In genomic region chr9:75050003-75050402, GRCm38 (mm10) we compare ENCODE assay signal across 8 mouse cellular contexts. TPM values are rescaled to one million over a fixed set of nuclear protein-coding genes. Genes with fewer than 3 reads are reported as not detected.
DNase-seq lines count a peak whose midpoint lies in the region; ATAC-seq and TF ChIP-seq lines count a peak whose summit lies in the region.

No protein-coding gene starts in this region.

- no peak overlapping the region for H3K4me3 ChIP-seq in kidney, adult 2 months (ENCODE audit: insufficient read depth, low read depth, low read length)
- no peak overlapping the region for H3K4me3 ChIP-seq in limb, embryonic 11.5 days (ENCODE audit: low read depth, low read length)
- H3K4me3 ChIP-seq in myocyte, result no peak overlapping the region

- no peak for TF ChIP-seq POLR2A in kidney, adult 2 months (IDR thresholded peaks at IDR 0.05; ENCODE audit: low read depth, low read length)
- TF ChIP-seq POLR2A in myocyte (IDR thresholded peaks at IDR 0.05; ENCODE audit: insufficient read length, low read depth), result no peak

- H3K4me1 ChIP-seq in kidney, adult 2 months (ENCODE audit: control insufficient read depth, insufficient read depth, low read length), result peaks cover 14% of the 10 kb centered on the region; the same call in 1 of the 2 replicates
- H3K4me1 ChIP-seq in limb, embryonic 11.5 days (ENCODE audit: control insufficient read depth, insufficient read depth, low read length), result no peaks in the 10 kb centered on the region

- H3ac ChIP-seq in myocyte (ENCODE audit: control insufficient read depth, insufficient read length), result no peak overlapping the region

- TF ChIP-seq CTCF in kidney, adult 2 months (conservative IDR thresholded peaks at IDR 0.05; ENCODE audit: insufficient read depth, insufficient read length, low read depth, low read length), result peak; percentile 90

- ATAC-seq in limb, embryonic 11.5 days (ENCODE audit: insufficient number of reproducible peaks, low FRiP score, low TSS enrichment, low read depth), result no peak

- H3K27me3 ChIP-seq in kidney, adult 2 months (replicated peaks; ENCODE audit: control insufficient read depth, insufficient read depth, low read length), result no peaks in the 10 kb centered on the region
- H3K27me3 ChIP-seq in limb, embryonic 11.5 days (ENCODE audit: control insufficient read depth, insufficient read depth, low read length), result no peaks in the 10 kb centered on the region
- H3K27me3 ChIP-seq in myocyte (ENCODE audit: control insufficient read depth, insufficient read depth, insufficient read length), result no peaks in the 10 kb centered on the region

- H3K36me3 ChIP-seq in kidney, adult 2 months (ENCODE audit: control insufficient read depth, insufficient read depth, low read length), result no peaks in the 10 kb centered on the region
- H3K36me3 ChIP-seq in limb, embryonic 11.5 days (ENCODE audit: control insufficient read depth, insufficient read depth, low read length), result no peaks in the 10 kb centered on the region
- H3K36me3 ChIP-seq in myocyte (ENCODE audit: control insufficient read depth, insufficient read depth), result peaks cover 4% of the 10 kb centered on the region

- H3K9me3 ChIP-seq in limb, embryonic 11.5 days (ENCODE audit: control insufficient read depth, low read length), result no peaks in the 10 kb centered on the region

- peaks cover 62% of the 10 kb centered on the region for H3K79me2 ChIP-seq in myocyte (ENCODE audit: control insufficient read depth, insufficient read depth)

- no peak overlapping the region for H3K27ac ChIP-seq in kidney, adult 2 months (ENCODE audit: insufficient read depth, low read depth, low read length)
- no peak overlapping the region for H3K27ac ChIP-seq in limb, embryonic 11.5 days (replicated peaks; ENCODE audit: low read depth, low read length)

- peak; percentile 84 for DNase-seq in 3T3-L1 (ENCODE audit: low read depth, low spot score)
- DNase-seq in MEL-GATA-1-ER (ENCODE audit: extremely low read depth, low read depth), result peak; percentile 56
- peak; percentile 83 to 84 for DNase-seq in cerebellum, postnatal 14 days
- peak; percentile 78 for DNase-seq in gastrocnemius, adult 18-20 months (ENCODE audit: low spot score)
- DNase-seq in kidney, adult 2 months, result peak; percentile 83
- peak; percentile 66 for DNase-seq in limb, embryonic 11.5 days (ENCODE audit: low spot score)
- DNase-seq in telencephalon, adult 2 months (ENCODE audit: low read depth, low spot score), result peak; percentile 78

- WGBS in kidney, adult 2 months, result 22% methylated on average over 3 of the region's 3 CpGs
- 42% methylated on average over 3 of the region's 3 CpGs for WGBS in limb, embryonic 11.5 days

- no peak overlapping the region for H3K4me2 ChIP-seq in limb, embryonic 11.5 days (ENCODE audit: low read depth, severe bottlenecking)
- H3K4me2 ChIP-seq in myocyte (ENCODE audit: low read depth), result peak overlapping the region; percentile 0

- H3K9ac ChIP-seq in limb, embryonic 11.5 days (ENCODE audit: low read length), result no peak overlapping the region

TF ChIP-seq in myocyte, 11 proteins besides CTCF, POLR2A, EP300 and RAD21:
- TF ChIP-seq USF1 (IDR thresholded peaks at IDR 0.05; ENCODE audit: low read depth), result no peak
- TF ChIP-seq MYOD1 (IDR thresholded peaks at IDR 0.05; ENCODE audit: control insufficient read depth in 1 of 3, insufficient read length in 2 of 3, low read depth in 2 of 3), result no peak
- no peak for TF ChIP-seq SRF (IDR thresholded peaks at IDR 0.05; ENCODE audit: control insufficient read depth, insufficient read length, low read depth)
- no peak for TF ChIP-seq TCF12 (IDR thresholded peaks at IDR 0.05; ENCODE audit: insufficient read depth, poor library complexity, severe bottlenecking)
- no peak for TF ChIP-seq CEBPB (IDR thresholded peaks at IDR 0.05; ENCODE audit: insufficient read depth, poor library complexity, severe bottlenecking)
- no peak for TF ChIP-seq POLR2AphosphoS2 (IDR thresholded peaks at IDR 0.05; ENCODE audit: insufficient read length, low read depth)
- no peak for TF ChIP-seq REST (IDR thresholded peaks at IDR 0.05; ENCODE audit: insufficient read depth, insufficient read length)
- no peak for TF ChIP-seq TCF3 (IDR thresholded peaks at IDR 0.05; ENCODE audit: insufficient read length, low read depth)
- no peak for TF ChIP-seq MYOG (IDR thresholded peaks at IDR 0.05; ENCODE audit: control insufficient read depth in 1 of 3, insufficient read depth in 1 of 3, insufficient read length in 2 of 3, low read depth in 2 of 3)
- TF ChIP-seq MAX (IDR thresholded peaks at IDR 0.05; ENCODE audit: low read depth), result no peak
- TF ChIP-seq E2F4 (IDR thresholded peaks at IDR 0.05; ENCODE audit: insufficient read depth), result no peak

RNA-seq across cellular contexts. Expression of gene Arpp19, which starts 12.6 kb away (rescaled TPM):
- 100 to 1,000 TPM; 171 to 250 TPM for total RNA-seq in gastrocnemius, adult 18-20 months (2021)
- polyA plus RNA-seq in kidney, adult 2 months (2012; rRNA removed), result 18.2 and 24.6 TPM in 2 replicates
- 383 and 387 TPM in 2 replicates for polyA plus RNA-seq in limb, embryonic 11.5 days (2014; fragmentation: Nextera tagmentation; extraction: Ambion mirVana)
- polyA plus RNA-seq in myocyte (2012; fragmentation: generic; extraction: Trizol), result 160 TPM

RNA-seq across cellular contexts. Expression of gene Myo5a, which starts 20.8 kb away (rescaled TPM):
- total RNA-seq in gastrocnemius, adult 18-20 months (2021), result 10 to 100 TPM in 1 of 2 experiments, 1 to 10 TPM in 1; 9.5 to 12.7 TPM
- 14.0 and 19.8 TPM in 2 replicates for polyA plus RNA-seq in kidney, adult 2 months (2012; rRNA removed)
- polyA plus RNA-seq in limb, embryonic 11.5 days (2014; fragmentation: Nextera tagmentation; extraction: Ambion mirVana), result 20.7 and 21.0 TPM in 2 replicates
- polyA plus RNA-seq in myocyte (2012; fragmentation: generic; extraction: Trizol), result 15.4 TPM
